Mouse (Mus musculus) CH12.LX (cell line): ENCODE data around the gene Setmar. TPM values are rescaled to one million over a fixed set of nuclear protein-coding genes. Genes with fewer than 3 reads are reported as not detected.

Experiments
- DNase-seq: peaks from one replicate; pipeline ENCODE4 v3.0.0-alpha.2; 2013; ENCODE audit errors: extremely low read depth
- H3K27ac ChIP-seq: 2 replicates; pipeline ENCODE4 v1.5.1; 2012; ENCODE audit warnings: low read depth, mild to moderate bottlenecking, control low read depth, moderate library complexity; ENCODE audit not compliant: insufficient read depth
- H3K27me3 ChIP-seq: replicated peaks from 2 replicates; pipeline ENCODE3; 2012; ENCODE audit warnings: inconsistent platforms
- H3K36me3 ChIP-seq, 2 experiments: replicated peaks in 1 of 2; 2 replicates each; pipeline versions ENCODE3 to v1.6.1; 2012; ENCODE audit warnings: inconsistent platforms in 1 of 2, low read length in 1 of 2, mild to moderate bottlenecking in 1 of 2, mixed read lengths in 1 of 2, moderate library complexity in 1 of 2; ENCODE audit not compliant: control insufficient read depth in 1 of 2, insufficient read depth in 1 of 2
- H3K4me1 ChIP-seq, 2 experiments: 2 replicates each; pipeline ENCODE4 v1.6.1; 2012; ENCODE audit warnings: inconsistent platforms in 1 of 2, moderate library complexity in 1 of 2; ENCODE audit not compliant: insufficient read depth in 2 of 2, control insufficient read depth in 1 of 2
- H3K4me2 ChIP-seq: 2 replicates; pipeline ENCODE4 v1.6.1; 2012; ENCODE audit warnings: low read depth, mild to moderate bottlenecking, control low read depth; ENCODE audit not compliant: poor library complexity, insufficient read depth, severe bottlenecking
- H3K4me3 ChIP-seq, 3 experiments: fragments of 150-350 bp in 1 of 3; sonication (generic) in 1 of 3; replicated peaks in 1 of 3; 2 replicates each; pipeline versions ENCODE3 to v1.5.1; 2011 to 2012; ENCODE audit warnings: low read depth in 2 of 3, low read length in 2 of 3, mild to moderate bottlenecking in 2 of 3, moderate library complexity in 2 of 3, control low read depth in 1 of 3, improper control_type of control experiment in 1 of 3, inconsistent platforms in 1 of 3, mixed read lengths in 1 of 3; ENCODE audit not compliant: poor library complexity in 1 of 3
- H3K79me2 ChIP-seq: replicated peaks from 2 replicates; pipeline ENCODE4 v1.6.1; 2012; ENCODE audit warnings: mild to moderate bottlenecking, moderate library complexity; ENCODE audit not compliant: control insufficient read depth, poor library complexity, insufficient read depth, severe bottlenecking; ENCODE audit errors: extremely low read depth
- H3K9ac ChIP-seq: 2 replicates; pipeline ENCODE4 v1.6.1; 2012; ENCODE audit warnings: low read depth, mild to moderate bottlenecking, control low read depth, moderate library complexity; ENCODE audit not compliant: insufficient read depth
- H3K9me3 ChIP-seq: replicated peaks from 2 replicates; pipeline ENCODE3; 2012; ENCODE audit warnings: low read length, inconsistent platforms, mixed read lengths
- BHLHE40 ChIP-seq: IDR thresholded peaks from 2 replicates; pipeline ENCODE4 v1.6.1; 2011; ENCODE audit warnings: mild to moderate bottlenecking, low read depth, low read length, improper control_type of control experiment
- CHD2 ChIP-seq: IDR thresholded peaks from 2 replicates; pipeline ENCODE4 v1.6.1; 2011; ENCODE audit warnings: low read length, improper control_type of control experiment
- CTCF ChIP-seq, 2 experiments: IDR thresholded peaks in 1 of 2; conservative IDR thresholded peaks in 1 of 2; 2 replicates each; pipeline ENCODE4 v1.5.1; 2011 to 2012; ENCODE audit warnings: low read depth in 2 of 2, low read length in 2 of 2, improper control_type of control experiment in 1 of 2, inconsistent platforms in 1 of 2, mild to moderate bottlenecking in 1 of 2, moderate library complexity in 1 of 2
- E2F4 ChIP-seq: IDR thresholded peaks from 2 replicates; pipeline ENCODE4 v1.6.1; 2011; ENCODE audit warnings: low read depth, low read length, improper control_type of control experiment; ENCODE audit not compliant: insufficient replicate concordance
- ETS1 ChIP-seq: conservative IDR thresholded peaks from 2 replicates; pipeline ENCODE4 v1.6.1; 2012; ENCODE audit warnings: low read depth, mild to moderate bottlenecking, inconsistent platforms, low read length, improper control_type of control experiment, moderate library complexity
- GABPA ChIP-seq: IDR thresholded peaks from 2 replicates; pipeline ENCODE4 v1.6.1; 2012; ENCODE audit warnings: low read depth, low read length, improper control_type of control experiment, inconsistent platforms; ENCODE audit not compliant: insufficient replicate concordance
- HCFC1 ChIP-seq: IDR thresholded peaks from 2 replicates; pipeline ENCODE4 v1.6.1; 2012; ENCODE audit warnings: low read depth, mild to moderate bottlenecking, inconsistent platforms, low read length, improper control_type of control experiment
- IRF4 ChIP-seq: IDR thresholded peaks from 2 replicates; pipeline ENCODE4 v1.6.1; 2014; ENCODE audit warnings: low read depth, mild to moderate bottlenecking, inconsistent platforms, low read length, improper control_type of control experiment
- JUN ChIP-seq: IDR thresholded peaks from 2 replicates; pipeline ENCODE4 v1.6.1; 2011; ENCODE audit warnings: low read depth, mild to moderate bottlenecking, low read length, improper control_type of control experiment, moderate library complexity; ENCODE audit not compliant: insufficient read depth
- KAT2A ChIP-seq: IDR thresholded peaks from 2 replicates; pipeline ENCODE4 v1.6.1; 2012; ENCODE audit warnings: low read length, improper control_type of control experiment, inconsistent platforms; ENCODE audit not compliant: insufficient replicate concordance
- MAFK ChIP-seq: IDR thresholded peaks from 2 replicates; pipeline ENCODE4 v1.6.1; 2011; ENCODE audit warnings: low read length, improper control_type of control experiment; ENCODE audit not compliant: insufficient replicate concordance
- MAX ChIP-seq: IDR thresholded peaks from 2 replicates; pipeline ENCODE4 v1.6.1; 2011; ENCODE audit warnings: low read length, improper control_type of control experiment
- MAZ ChIP-seq: IDR thresholded peaks from 2 replicates; pipeline ENCODE4 v1.6.1; 2012; ENCODE audit warnings: low read depth, mild to moderate bottlenecking, inconsistent platforms, low read length, improper control_type of control experiment, moderate library complexity
- MEF2A ChIP-seq: IDR thresholded peaks from 2 replicates; pipeline ENCODE4 v1.6.1; 2014; ENCODE audit warnings: low read depth, mild to moderate bottlenecking, inconsistent platforms, low read length, improper control_type of control experiment, borderline replicate concordance
- MYC ChIP-seq: IDR thresholded peaks from 2 replicates; pipeline ENCODE4 v1.6.1; 2011; ENCODE audit warnings: low read depth, mild to moderate bottlenecking, improper control_type of control experiment, low read length
- NELFE ChIP-seq: IDR thresholded peaks from 2 replicates; pipeline ENCODE4 v1.6.1; 2011; ENCODE audit warnings: low read depth, low read length, improper control_type of control experiment
- NRF1 ChIP-seq: IDR thresholded peaks from 2 replicates; pipeline ENCODE4 v1.6.1; 2014; ENCODE audit warnings: low read depth, mild to moderate bottlenecking, inconsistent platforms, low read length, improper control_type of control experiment, moderate library complexity
- PAX5 ChIP-seq: IDR thresholded peaks from 2 replicates; pipeline ENCODE4 v1.6.1; 2012; ENCODE audit warnings: low read length, inconsistent platforms, mixed read lengths
- POLR2A ChIP-seq: IDR thresholded peaks from 2 replicates; pipeline ENCODE4 v1.6.1; 2011; ENCODE audit warnings: low read depth, mild to moderate bottlenecking, improper control_type of control experiment, low read length
- RAD21 ChIP-seq: IDR thresholded peaks from 2 replicates; pipeline ENCODE4 v1.6.1; 2011; ENCODE audit warnings: low read depth, mild to moderate bottlenecking, low read length, improper control_type of control experiment, moderate library complexity
- RCOR1 ChIP-seq: conservative IDR thresholded peaks from 2 replicates; pipeline ENCODE4 v1.6.1; 2012; ENCODE audit warnings: low read depth, mild to moderate bottlenecking, inconsistent platforms, low read length, improper control_type of control experiment
- TBP ChIP-seq: conservative IDR thresholded peaks from 2 replicates; pipeline ENCODE4 v1.6.1; 2011; ENCODE audit warnings: low read depth, low read length, improper control_type of control experiment
- USF1 ChIP-seq: IDR thresholded peaks from 2 replicates; pipeline ENCODE4 v1.6.1; 2014; ENCODE audit warnings: low read depth, mild to moderate bottlenecking, inconsistent platforms, low read length, improper control_type of control experiment
- ZC3H11A ChIP-seq: IDR thresholded peaks from 2 replicates; pipeline ENCODE4 v1.6.1; 2012; ENCODE audit warnings: low read depth, mild to moderate bottlenecking, inconsistent platforms, low read length, improper control_type of control experiment
- ZMIZ1 ChIP-seq: IDR thresholded peaks from 2 replicates; pipeline ENCODE4 v1.6.1; 2012; ENCODE audit warnings: low read depth, mild to moderate bottlenecking, inconsistent platforms, low read length, improper control_type of control experiment
- dilution Hi-C: fragments of 300-500 bp; cut with MboI; formaldehyde crosslinking; loops from 2 replicates; pipeline ENCODE4 v1.14.3; 2020; ENCODE audit warnings: low sequenced_read_pairs; ENCODE audit not compliant: extremely low pct_unique_long_range_greater_than_20kb, extremely low pct_ligation_motif_present
- in situ Hi-C: fragments of 300-500 bp; cut with MboI; formaldehyde crosslinking; loops from 3 replicates; pipeline ENCODE4 v1.14.3; 2019; ENCODE audit warnings: low sequenced_read_pairs, low pct_ligation_motif_present, low pct_unique_long_range_greater_than_20kb, mixed read lengths
- polyA plus RNA-seq: library from polyadenylated mRNA; unstranded; fragments of >175 nt; gene quantifications from 2 replicates; pipeline ENCODE4 v1.2.1, GENCODE M21; 2012; ENCODE audit warnings: low read depth; ENCODE audit not compliant: insufficient read length
- total RNA-seq, 2 experiments: library from RNA; depleted of rRNA; stranded (reverse); fragments of 300-350 nt in 1 of 2; fragments of >200 nt in 1 of 2; gene quantifications; 2 replicates each; pipeline ENCODE4 v1.2.3; 2012 to 2014

Setmar gene
- total and polyA plus RNA-seq, 3 experiments: 1.2 to 3.5 (median 2.1) TPM

- in situ Hi-C loops: no loop called here
- Histone ChIP-seq H3K79me2 (no peaks in the 10 kb centered on the region), H3K9ac (no peak overlapping the region), H3K4me2 (no peak overlapping the region), H3K4me3 (no peak overlapping the region), H3K27me3 (no peaks in the 10 kb centered on the region), H3K4me1 (no peaks in the 10 kb centered on the region), H3K9me3 (no peaks in the 10 kb centered on the region), H3K27ac (no peak overlapping the region), H3K36me3 (no peaks in the 10 kb centered on the region)
- dilution Hi-C loops: no loop called here
- DNase-seq: no peak
- TF ChIP-seq MYC (no peak), MAX (no peak), POLR2A (no peak), E2F4 (no peak), NRF1 (no peak), USF1 (no peak), JUN (no peak), GABPA (no peak), BHLHE40 (no peak), MAZ (no peak), KAT2A (no peak), ETS1 (no peak), CTCF (conservative IDR thresholded peaks at IDR 0.05 in 1 of 2, IDR thresholded peaks at IDR 0.05 in 1 of 2; ENCODE audit: low read depth in 2 of 2, low read length in 2 of 2) (no peak), ZMIZ1 (no peak), IRF4 (no peak)
Measured at GRCm38 (mm10) chr6:108091296-108091695, 26.5 kb downstream of the Setmar start.

DNA sequence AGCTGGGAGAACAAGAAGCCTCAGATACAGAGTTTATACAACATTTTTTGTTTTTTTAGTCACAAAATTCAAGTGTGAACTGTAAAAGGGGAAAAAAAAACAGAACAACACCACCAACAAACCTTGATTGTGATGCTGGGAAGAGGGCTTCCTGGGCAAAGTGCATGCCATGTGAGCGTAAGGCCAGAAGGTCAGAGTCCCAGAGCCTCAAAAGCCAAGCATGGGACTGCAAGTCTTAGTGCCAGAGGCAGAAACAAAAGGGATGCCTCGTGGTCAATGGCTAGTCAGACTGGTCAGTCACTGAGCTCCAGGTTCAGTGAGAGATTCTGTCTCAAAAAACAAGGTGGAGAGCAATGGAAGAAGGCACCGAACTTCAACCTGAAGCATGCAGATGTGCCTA lies 27.8 kb downstream of the Setmar start:
- H3K27me3 ChIP-seq: no peaks in the 10 kb centered on the region
- DNase-seq: no peak
- H3K27ac ChIP-seq: no peak overlapping the region
- no peaks in the 10 kb centered on the region for H3K4me1 ChIP-seq
- in situ Hi-C loops (no loop called here), dilution Hi-C loops (no loop called here)
- TF ChIP-seq GABPA (no peak), HCFC1 (no peak), NELFE (no peak), TBP (no peak), PAX5 (no peak), POLR2A (no peak), RCOR1 (no peak), CHD2 (no peak), E2F4 (no peak), IRF4 (no peak), MAZ (no peak), ZC3H11A (no peak), USF1 (no peak), MAFK (no peak), ZMIZ1 (no peak), CTCF (conservative IDR thresholded peaks at IDR 0.05 in 1 of 2, IDR thresholded peaks at IDR 0.05 in 1 of 2; ENCODE audit: low read depth in 2 of 2, low read length in 2 of 2) (no peak), MEF2A (no peak), RAD21 (no peak)
- H3K79me2 ChIP-seq: no peaks in the 10 kb centered on the region
- H3K9ac ChIP-seq: no peak overlapping the region
- no peaks in the 10 kb centered on the region for H3K36me3 ChIP-seq
- no peak overlapping the region for H3K4me3 ChIP-seq
- H3K4me2 ChIP-seq: no peak overlapping the region
- no peaks in the 10 kb centered on the region for H3K9me3 ChIP-seq
